Mouse (Mus musculus) embryonic facial prominence, embryonic 10.5 days (tissue): ENCODE data around the gene Plg. TPM values are rescaled to one million over a fixed set of nuclear protein-coding genes. Genes with fewer than 3 reads are reported as not detected.

Experiments used
- DNase-seq: peaks from one replicate; pipeline ENCODE4 v3.0.0-alpha.2; 2017; ENCODE audit warnings: low spot score
- H3K27ac ChIP-seq: fragments of 300-500 bp; sonication (generic); replicated peaks from 2 replicates; pipeline ENCODE4 v1.5.1; 2016; ENCODE audit warnings: mild to moderate bottlenecking
- H3K27me3 ChIP-seq: fragments of 300-500 bp; sonication (generic); replicated peaks from 2 replicates; pipeline ENCODE4 v1.6.1; 2016; ENCODE audit warnings: low read depth, mild to moderate bottlenecking; ENCODE audit not compliant: poor library complexity, severe bottlenecking
- H3K36me3 ChIP-seq: fragments of 300-500 bp; sonication (generic); replicated peaks from 2 replicates; pipeline ENCODE4 v1.6.1; 2016; ENCODE audit warnings: mild to moderate bottlenecking, moderate library complexity
- H3K4me1 ChIP-seq: fragments of 300-500 bp; sonication (generic); 2 replicates; pipeline ENCODE4 v1.6.1; 2016
- H3K4me3 ChIP-seq: fragments of 300-500 bp; sonication (generic); 2 replicates; pipeline ENCODE4 v1.5.1; 2016; ENCODE audit warnings: mild to moderate bottlenecking, moderate library complexity
- H3K9me3 ChIP-seq: fragments of 300-500 bp; sonication (generic); 2 replicates; pipeline ENCODE4 v1.6.1; 2016; ENCODE audit warnings: mild to moderate bottlenecking
- WGBS: fragments of 180-500 bp; shearing (Covaris S2); methylation state at CpG from one replicate; pipeline ENCODE4 v1.1.7; 2016; 5-methylcytosine and 5-hydroxymethylcytosine counted together
- polyA plus RNA-seq: library from polyadenylated mRNA; unstranded; fragments of >200 nt; fragmentation: Nextera tagmentation; extraction: Ambion mirVana; gene quantifications from 2 replicates; pipeline ENCODE4 v1.2.1, GENCODE M21; 2016

Plg gene
- not detected in 2 replicates for polyA plus RNA-seq

GRCm38 (mm10) chr17:12377981-12378705 lies at the start of gene Plg:
Gene Plg (plus strand): TSS chr17:12378608.
- no peak for DNase-seq
- H3K9me3 ChIP-seq: no peaks in the 10 kb centered on the region
- no peaks in the 10 kb centered on the region for H3K36me3 ChIP-seq
- H3K27me3 ChIP-seq: no peaks in the 10 kb centered on the region
- H3K4me1 ChIP-seq: peaks cover 6% of the 10 kb centered on the region
- 88% methylated on average over 11 of the region's 11 CpGs for WGBS
- no peak within 1 kb of the TSS for H3K27ac ChIP-seq
- H3K4me3 ChIP-seq: no peak within 1 kb of the TSS

GRCm38 (mm10) chr17:12335115-12335514 lies 43.3 kb upstream of the Plg start:
- Histone ChIP-seq H3K9me3 (no peaks in the 10 kb centered on the region), H3K36me3 (no peaks in the 10 kb centered on the region), H3K4me3 (no peak overlapping the region), H3K27me3 (no peaks in the 10 kb centered on the region), H3K27ac (no peak overlapping the region), H3K4me1 (no peaks in the 10 kb centered on the region)
- 63% methylated on average over 6 of the region's 6 CpGs for WGBS
- DNase-seq: no peak

- Histone ChIP-seq H3K27ac (no peak overlapping the region), H3K4me1 (no peaks in the 10 kb centered on the region), H3K9me3 (no peaks in the 10 kb centered on the region), H3K36me3 (no peaks in the 10 kb centered on the region), H3K4me3 (no peak overlapping the region), H3K27me3 (no peaks in the 10 kb centered on the region)
- no peak for DNase-seq
- 85% methylated on average over 19 of the region's 19 CpGs for WGBS
These were observed 42.1 kb upstream of the Plg start for GRCm38 (mm10) chr17:12336073-12336868.

GRCm38 (mm10) chr17:12337156-12337555 lies 41.3 kb upstream of the Plg start:
- DNase-seq: no peak
- WGBS: 84% methylated on average over 4 of the region's 4 CpGs
- Histone ChIP-seq H3K27ac (no peak overlapping the region), H3K9me3 (no peaks in the 10 kb centered on the region), H3K4me1 (no peaks in the 10 kb centered on the region), H3K4me3 (no peak overlapping the region), H3K27me3 (no peaks in the 10 kb centered on the region), H3K36me3 (no peaks in the 10 kb centered on the region)

- Histone ChIP-seq H3K36me3 (no peaks in the 10 kb centered on the region), H3K9me3 (no peaks in the 10 kb centered on the region), H3K27ac (peak overlapping the region; percentile 14; the same call in 1 of the 2 replicates), H3K4me1 (peaks cover 14% of the 10 kb centered on the region), H3K4me3 (no peak overlapping the region), H3K27me3 (no peaks in the 10 kb centered on the region)
- peak; percentile 42 for DNase-seq
- WGBS: 68% methylated on average over 9 of the region's 9 CpGs
These were observed 34.6 kb upstream of the Plg start for GRCm38 (mm10) chr17:12343702-12344376.

GRCm38 (mm10) chr17:12347462-12347861 lies 30.9 kb upstream of the Plg start:
- H3K4me3 ChIP-seq: no peak overlapping the region
- no peaks in the 10 kb centered on the region for H3K9me3 ChIP-seq
- H3K4me1 ChIP-seq: peaks cover 14% of the 10 kb centered on the region
- H3K36me3 ChIP-seq: no peaks in the 10 kb centered on the region
- H3K27ac ChIP-seq: no peak overlapping the region
- WGBS: 92% methylated on average over 1 of the region's 1 CpGs
- H3K27me3 ChIP-seq: no peaks in the 10 kb centered on the region
- DNase-seq: no peak

- Histone ChIP-seq H3K36me3 (no peaks in the 10 kb centered on the region), H3K4me1 (0 out of 2 replicates have a peak, but pooled peaks cover 10% of the 10 kb centered on the region), H3K9me3 (no peaks in the 10 kb centered on the region), H3K27ac (no peak overlapping the region), H3K4me3 (no peak overlapping the region), H3K27me3 (no peaks in the 10 kb centered on the region)
- 83% methylated on average over 6 of the region's 6 CpGs for WGBS
- DNase-seq: no peak
These were observed 26.8 kb upstream of the Plg start for GRCm38 (mm10) chr17:12351564-12351963.

GRCm38 (mm10) chr17:12352781-12353180 lies 25.6 kb upstream of the Plg start:
- WGBS: 66% methylated on average over 1 of the region's 1 CpGs
- Histone ChIP-seq H3K36me3 (no peaks in the 10 kb centered on the region), H3K27me3 (no peaks in the 10 kb centered on the region), H3K4me1 (0 out of 2 replicates have a peak, but pooled peaks cover 10% of the 10 kb centered on the region), H3K9me3 (no peaks in the 10 kb centered on the region), H3K27ac (no peak overlapping the region), H3K4me3 (no peak overlapping the region)
- DNase-seq: no peak

- WGBS: 87% methylated on average over 15 of the region's 15 CpGs
- Histone ChIP-seq H3K9me3 (no peaks in the 10 kb centered on the region), H3K27ac (no peak overlapping the region), H3K36me3 (no peaks in the 10 kb centered on the region), H3K4me3 (no peak overlapping the region), H3K4me1 (0 out of 2 replicates have a peak, but pooled peaks cover 4% of the 10 kb centered on the region), H3K27me3 (no peaks in the 10 kb centered on the region)
- DNase-seq: no peak
These were observed 18.5 kb upstream of the Plg start for GRCm38 (mm10) chr17:12359876-12360275.

GRCm38 (mm10) chr17:12363601-12364425 lies 14.6 kb upstream of the Plg start:
- WGBS: 86% methylated on average over 11 of the region's 11 CpGs
- no peaks in the 10 kb centered on the region for H3K27me3 ChIP-seq
- H3K9me3 ChIP-seq: no peaks in the 10 kb centered on the region
- DNase-seq: no peak
- H3K4me1 ChIP-seq: peaks cover 11% of the 10 kb centered on the region
- H3K36me3 ChIP-seq: no peaks in the 10 kb centered on the region
- no peak overlapping the region for H3K27ac ChIP-seq
- no peak overlapping the region for H3K4me3 ChIP-seq

GRCm38 (mm10) chr17:12364426-12364735 lies 14.0 kb upstream of the Plg start:
- WGBS: 58% methylated on average over 8 of the region's 8 CpGs
- Histone ChIP-seq H3K9me3 (no peaks in the 10 kb centered on the region), H3K4me1 (peaks cover 11% of the 10 kb centered on the region), H3K4me3 (no peak overlapping the region), H3K27me3 (no peaks in the 10 kb centered on the region), H3K27ac (no peak overlapping the region), H3K36me3 (no peaks in the 10 kb centered on the region)
- DNase-seq: no peak

- no peaks in the 10 kb centered on the region for H3K27me3 ChIP-seq
- peaks cover 19% of the 10 kb centered on the region for H3K4me1 ChIP-seq
- no peaks in the 10 kb centered on the region for H3K36me3 ChIP-seq
- no peaks in the 10 kb centered on the region for H3K9me3 ChIP-seq
- H3K4me3 ChIP-seq: no peak overlapping the region
- peak; percentile 66 for DNase-seq
- H3K27ac ChIP-seq: peak overlapping the region; percentile 4; the same call in 1 of the 2 replicates
- 34% methylated on average over 5 of the region's 5 CpGs for WGBS
These were observed 11.0 kb upstream of the Plg start for GRCm38 (mm10) chr17:12367373-12367930.
